Mouse (Mus musculus) forebrain, postnatal 0 days (tissue): ENCODE measurements around the gene Sdhaf1. TPM values are rescaled to one million over a fixed set of nuclear protein-coding genes. Genes with fewer than 3 reads are reported as not detected.

Experiments
- ATAC-seq: fragments of 200-750 bp; cut with Nextera tagmentation; 2 replicates; pipeline ENCODE4 v1.8.0; 2017; ENCODE audit warnings: mild to moderate bottlenecking, moderate library complexity
- DNase-seq: peaks from one replicate; pipeline ENCODE4 v3.0.0-alpha.2; 2015
- H3K27ac ChIP-seq: fragments of 300-500 bp; sonication (generic); 2 replicates; pipeline ENCODE4 v1.5.1; 2014; ENCODE audit warnings: low read depth, mild to moderate bottlenecking, antibody characterized with exemption, low read length, moderate library complexity, mixed read lengths
- H3K27me3 ChIP-seq: fragments of 300-500 bp; sonication (generic); 2 replicates; pipeline ENCODE4 v1.6.1; 2014; ENCODE audit warnings: mild to moderate bottlenecking, low read length, mixed read lengths; ENCODE audit not compliant: insufficient read depth
- H3K36me3 ChIP-seq: fragments of 300-500 bp; sonication (generic); 2 replicates; pipeline ENCODE4 v1.6.1; 2014; ENCODE audit warnings: mild to moderate bottlenecking, moderate library complexity; ENCODE audit not compliant: insufficient read depth
- H3K4me1 ChIP-seq: fragments of 300-500 bp; sonication (generic); 2 replicates; pipeline ENCODE4 v1.6.1; 2014; ENCODE audit warnings: antibody characterized with exemption; ENCODE audit not compliant: insufficient read depth
- H3K4me2 ChIP-seq: fragments of 300-500 bp; sonication (generic); 2 replicates; pipeline ENCODE4 v1.6.1; 2014; ENCODE audit warnings: low read depth, mild to moderate bottlenecking, moderate library complexity
- H3K4me3 ChIP-seq: fragments of 300-500 bp; sonication (generic); 2 replicates; pipeline ENCODE4 v1.5.1; 2014; ENCODE audit warnings: low read depth, low read length, mixed read lengths
- H3K9ac ChIP-seq: fragments of 300-500 bp; sonication (generic); 2 replicates; pipeline ENCODE4 v1.6.1; 2014; ENCODE audit warnings: mild to moderate bottlenecking
- H3K9me3 ChIP-seq: fragments of 300-500 bp; sonication (generic); 2 replicates; pipeline ENCODE4 v1.6.1; 2016; ENCODE audit warnings: low read length
- CTCF ChIP-seq: sonication (generic); IDR thresholded peaks from 2 replicates; pipeline ENCODE4 v1.5.1; 2016; ENCODE audit warnings: antibody characterized with exemption, control low read depth, low read depth
- WGBS: fragments of 180-500 bp; shearing (Covaris S2); extraction: QIAGEN DNeasy Blood & Tissue Kit; methylation state at CpG from one replicate; pipeline ENCODE4 v1.1.7; 2014; 5-methylcytosine and 5-hydroxymethylcytosine counted together
- polyA plus RNA-seq: library from polyadenylated mRNA; unstranded; fragments of >200 nt; fragmentation: Nextera tagmentation; extraction: Ambion mirVana; gene quantifications from 2 replicates; pipeline ENCODE4 v1.2.1, GENCODE M21; 2015
- total RNA-seq: library from RNA; depleted of rRNA; stranded (reverse); fragments of >200 nt; gene quantifications from 2 replicates; pipeline ENCODE4 v1.2.3, GENCODE M21; 2014; rRNA removed

Gene Sdhaf1
- total and polyA plus RNA-seq, 2 experiments from 2014 or later = 9.8 to 18.4 TPM

DNA sequence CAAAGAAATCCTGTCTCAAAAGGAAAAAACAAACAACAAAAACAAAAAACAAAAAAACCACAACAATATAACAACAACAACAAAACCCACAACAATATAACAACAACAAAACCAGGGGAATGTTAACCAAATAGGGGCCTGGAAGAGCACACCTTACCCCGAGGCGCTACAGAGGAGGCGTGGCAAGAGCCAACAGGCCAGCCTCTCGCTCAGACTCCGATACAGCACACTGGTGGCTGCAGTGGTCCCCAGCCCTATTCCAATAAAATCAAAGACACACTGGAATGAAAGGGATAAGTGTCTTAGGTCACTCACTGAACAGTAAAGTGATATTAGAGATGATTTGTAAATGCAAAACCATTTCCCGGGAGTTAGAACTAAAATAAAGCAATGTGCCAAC, 44.2 kb downstream of the Sdhaf1 start:
- no peaks in the 10 kb centered on the region for H3K9me3 ChIP-seq
- 0 out of 2 replicates have a peak, but pooled peaks cover 4% of the 10 kb centered on the region for H3K4me1 ChIP-seq
- WGBS = under 1% methylated on average over 6 of the region's 6 CpGs
- H3K4me3 ChIP-seq = peak overlapping the region; percentile 69
- no peak for TF ChIP-seq CTCF
- no peak for ATAC-seq
- H3K27ac ChIP-seq = no peak overlapping the region; the same call in 1 of the 2 replicates
- no peaks in the 10 kb centered on the region for H3K27me3 ChIP-seq
- no peak for DNase-seq
- H3K9ac ChIP-seq = peak overlapping the region; percentile 41
- peak overlapping the region; percentile 86 for H3K4me2 ChIP-seq
- H3K36me3 ChIP-seq = no peaks in the 10 kb centered on the region

GRCm38 (mm10) chr7:30278911-30279310, 44.8 kb downstream of the Sdhaf1 start:
- no peak for DNase-seq
- Histone ChIP-seq H3K36me3 (no peaks in the 10 kb centered on the region), H3K9me3 (no peaks in the 10 kb centered on the region), H3K4me2 (no peak overlapping the region), H3K4me3 (no peak overlapping the region), H3K27ac (no peak overlapping the region), H3K9ac (no peak overlapping the region), H3K4me1 (0 out of 2 replicates have a peak, but pooled peaks cover 4% of the 10 kb centered on the region), H3K27me3 (no peaks in the 10 kb centered on the region)
- WGBS = 52% methylated on average over 2 of the region's 2 CpGs
- ATAC-seq = no peak
- TF ChIP-seq CTCF = no peak

GRCm38 (mm10) chr7:30274383-30274782, 49.3 kb downstream of the Sdhaf1 start:
- Histone ChIP-seq H3K27me3 (no peaks in the 10 kb centered on the region), H3K36me3 (no peaks in the 10 kb centered on the region), H3K4me2 (no peak overlapping the region), H3K27ac (no peak overlapping the region), H3K9ac (no peak overlapping the region), H3K4me3 (no peak overlapping the region), H3K9me3 (no peaks in the 10 kb centered on the region), H3K4me1 (no peaks in the 10 kb centered on the region)
- DNase-seq (no peak), ATAC-seq (no peak)
- no peak for TF ChIP-seq CTCF
- 88% methylated on average over 6 of the region's 6 CpGs for WGBS

Other genes starting within 250 kb of the Sdhaf1 start
Only the 30 nearest of the 32 such genes appear.
- 1.0 TPM in 1 of 2 replicates, not detected in the other for gene Gm26920, start 233.5 kb downstream of the Sdhaf1 start, total RNA-seq
- gene Gm26920, start 233.5 kb downstream of the Sdhaf1 start, polyA plus RNA-seq = 0.38 and 1.1 TPM in 2 replicates
- gene Zfp566, start 233.4 kb downstream of the Sdhaf1 start, total RNA-seq = 3.6 and 5.0 TPM in 2 replicates
- gene Zfp566, start 233.4 kb downstream of the Sdhaf1 start, polyA plus RNA-seq = 15.6 and 19.6 TPM in 2 replicates
- 69.8 and 81.0 TPM in 2 replicates for gene Zfp260, start 229.1 kb downstream of the Sdhaf1 start, total RNA-seq
- 51.2 and 55.5 TPM in 2 replicates for gene Zfp260, start 229.1 kb downstream of the Sdhaf1 start, polyA plus RNA-seq
- gene Zfp382, start 202.0 kb downstream of the Sdhaf1 start, total RNA-seq = 12.3 and 25.3 TPM in 2 replicates
- 7.8 and 15.5 TPM in 2 replicates for gene Zfp382, start 202.0 kb downstream of the Sdhaf1 start, polyA plus RNA-seq
- 72.9 and 87.3 TPM in 2 replicates for gene Zfp146, start 154.1 kb downstream of the Sdhaf1 start, total RNA-seq
- gene Zfp146, start 154.1 kb downstream of the Sdhaf1 start, polyA plus RNA-seq = 6.6 and 8.7 TPM in 2 replicates
- 1.4 and 1.9 TPM in 2 replicates for gene Cox7a1, start 139.8 kb downstream of the Sdhaf1 start, total RNA-seq
- gene Cox7a1, start 139.8 kb downstream of the Sdhaf1 start, polyA plus RNA-seq = 4.3 and 4.9 TPM in 2 replicates
- gene Capns1, start 125.1 kb downstream of the Sdhaf1 start, total RNA-seq = 162 and 176 TPM in 2 replicates
- gene Capns1, start 125.1 kb downstream of the Sdhaf1 start, polyA plus RNA-seq = 59.3 and 65.9 TPM in 2 replicates
- 71.0 and 80.9 TPM in 2 replicates for gene Polr2i, start 91.9 kb downstream of the Sdhaf1 start, total RNA-seq
- gene Polr2i, start 91.9 kb downstream of the Sdhaf1 start, polyA plus RNA-seq = 186 and 247 TPM in 2 replicates
- 151 and 204 TPM in 2 replicates for gene Tbcb, start 91.6 kb downstream of the Sdhaf1 start, total RNA-seq
- gene Tbcb, start 91.6 kb downstream of the Sdhaf1 start, polyA plus RNA-seq = 475 and 558 TPM in 2 replicates
- not detected in 2 replicates for gene Ovol3, start 88.2 kb downstream of the Sdhaf1 start, total RNA-seq
- gene Ovol3, start 88.2 kb downstream of the Sdhaf1 start, polyA plus RNA-seq = not detected in 2 replicates
- 0.52 TPM in 1 of 2 replicates, not detected in the other for gene Thap8, start 43.8 kb downstream of the Sdhaf1 start, total RNA-seq
- 0.45 TPM in 2 replicates for gene Thap8, start 43.8 kb downstream of the Sdhaf1 start, polyA plus RNA-seq
- gene Wdr62, start 43.5 kb downstream of the Sdhaf1 start, total RNA-seq = 2.0 and 3.2 TPM in 2 replicates
- 2.7 and 2.9 TPM in 2 replicates for gene Wdr62, start 43.5 kb downstream of the Sdhaf1 start, polyA plus RNA-seq
- gene Clip3, start 32.2 kb downstream of the Sdhaf1 start, total RNA-seq = 105 and 108 TPM in 2 replicates
- gene Clip3, start 32.2 kb downstream of the Sdhaf1 start, polyA plus RNA-seq = 178 and 186 TPM in 2 replicates
- gene Alkbh6, start 15.2 kb downstream of the Sdhaf1 start, total RNA-seq = 70.5 and 74.1 TPM in 2 replicates
- 117 and 127 TPM in 2 replicates for gene Alkbh6, start 15.2 kb downstream of the Sdhaf1 start, polyA plus RNA-seq
- 5.2 and 6.5 TPM in 2 replicates for gene Syne4, start 9.1 kb downstream of the Sdhaf1 start, total RNA-seq
- gene Syne4, start 9.1 kb downstream of the Sdhaf1 start, polyA plus RNA-seq = 1.8 and 4.5 TPM in 2 replicates
- 0.52 TPM in 1 of 2 replicates, not detected in the other for gene E130208F15Rik, start 2.2 kb downstream of the Sdhaf1 start, total RNA-seq
- gene E130208F15Rik, start 2.2 kb downstream of the Sdhaf1 start, polyA plus RNA-seq = 0.31 TPM in 1 of 2 replicates, not detected in the other
- 25.2 and 28.0 TPM in 2 replicates for gene Lrfn3, start 38.9 kb upstream of the Sdhaf1 start, total RNA-seq
- 16.4 and 20.3 TPM in 2 replicates for gene Lrfn3, start 38.9 kb upstream of the Sdhaf1 start, polyA plus RNA-seq
- 14.5 and 25.6 TPM in 2 replicates for gene Tyrobp, start 89.9 kb upstream of the Sdhaf1 start, total RNA-seq
- gene Tyrobp, start 89.9 kb upstream of the Sdhaf1 start, polyA plus RNA-seq = 44.2 and 52.5 TPM in 2 replicates
- 1.1 TPM in 1 of 2 replicates, not detected in the other for gene Hcst, start 96.0 kb upstream of the Sdhaf1 start, total RNA-seq
- gene Hcst, start 96.0 kb upstream of the Sdhaf1 start, polyA plus RNA-seq = 0.41 and 0.87 TPM in 2 replicates
- 1.6 and 3.4 TPM in 2 replicates for gene Nfkbid, start 97.8 kb upstream of the Sdhaf1 start, total RNA-seq
- 1.1 and 1.7 TPM in 2 replicates for gene Nfkbid, start 97.8 kb upstream of the Sdhaf1 start, polyA plus RNA-seq
- 705 and 834 TPM in 2 replicates for gene Aplp1, start 121.6 kb upstream of the Sdhaf1 start, total RNA-seq
- 863 and 867 TPM in 2 replicates for gene Aplp1, start 121.6 kb upstream of the Sdhaf1 start, polyA plus RNA-seq
- gene Kirrel2, start 133.8 kb upstream of the Sdhaf1 start, total RNA-seq = 0.46 and 2.1 TPM in 2 replicates
- 0.07 and 0.11 TPM in 2 replicates for gene Kirrel2, start 133.8 kb upstream of the Sdhaf1 start, polyA plus RNA-seq
- 0.08 TPM in 1 of 2 replicates, not detected in the other for gene Nphs1, start 134.4 kb upstream of the Sdhaf1 start, total RNA-seq
- gene Nphs1, start 134.4 kb upstream of the Sdhaf1 start, polyA plus RNA-seq = 0.06 and 0.09 TPM in 2 replicates
- not detected in 2 replicates for gene Prodh2, start 169.7 kb upstream of the Sdhaf1 start, total RNA-seq
- not detected in 2 replicates for gene Prodh2, start 169.7 kb upstream of the Sdhaf1 start, polyA plus RNA-seq
- gene Arhgap33, start 211.2 kb upstream of the Sdhaf1 start, total RNA-seq = 52.4 and 58.5 TPM in 2 replicates
- gene Arhgap33, start 211.2 kb upstream of the Sdhaf1 start, polyA plus RNA-seq = 128 and 145 TPM in 2 replicates
- gene Hspb6, start 228.3 kb upstream of the Sdhaf1 start, total RNA-seq = 2.9 and 4.1 TPM in 2 replicates
- gene Hspb6, start 228.3 kb upstream of the Sdhaf1 start, polyA plus RNA-seq = 12.7 and 14.0 TPM in 2 replicates
- 9.0 and 14.8 TPM in 2 replicates for gene Proser3, start 228.4 kb upstream of the Sdhaf1 start, total RNA-seq
- 2.2 and 3.8 TPM in 2 replicates for gene Proser3, start 228.4 kb upstream of the Sdhaf1 start, polyA plus RNA-seq
- 16.0 and 19.2 TPM in 2 replicates for gene Lin37, start 235.9 kb upstream of the Sdhaf1 start, total RNA-seq
- gene Lin37, start 235.9 kb upstream of the Sdhaf1 start, polyA plus RNA-seq = 49.5 and 53.0 TPM in 2 replicates
- gene U2af1l4, start 239.4 kb upstream of the Sdhaf1 start, total RNA-seq = 48.8 and 74.3 TPM in 2 replicates
- 117 and 129 TPM in 2 replicates for gene U2af1l4, start 239.4 kb upstream of the Sdhaf1 start, polyA plus RNA-seq
- 5.5 and 9.9 TPM in 2 replicates for gene Gm49396, start 239.4 kb upstream of the Sdhaf1 start, total RNA-seq
- 3.4 and 5.3 TPM in 2 replicates for gene Gm49396, start 239.4 kb upstream of the Sdhaf1 start, polyA plus RNA-seq